Mouse (Mus musculus): ENCODE data around the gene Gid8.

GRCm38 (mm10) chr2:180695176-180695575, 14.7 kb upstream of the Gid8 start:
- TF ChIP-seq CTCF (IDR thresholded peaks at IDR 0.05; ENCODE audit: borderline replicate concordance, control insufficient read depth, extremely low read depth, insufficient read depth, low read length, poor library complexity) (no peak), POLR2A (IDR thresholded peaks at IDR 0.05; ENCODE audit: control insufficient read depth, extremely low read depth, insufficient read depth, low read length, poor library complexity) (no peak)
